Mouse (Mus musculus): ENCODE measurements around the gene Sypl2.

The Sypl2 gene

GRCm38 (mm10) chr3:108205601-108206000 is 20.8 kb downstream of the Sypl2 start:
- DNase-seq (ENCODE audit: low spot score) = no peak

- DNase-seq (ENCODE audit: low spot score) = no peak
Measured at GRCm38 (mm10) chr3:108204470-108204869, 22.0 kb downstream of the Sypl2 start.

GRCm38 (mm10) chr3:108203621-108204325 is 22.7 kb downstream of the Sypl2 start:
- peak; percentile 69 for DNase-seq (ENCODE audit: low spot score)

DNA sequence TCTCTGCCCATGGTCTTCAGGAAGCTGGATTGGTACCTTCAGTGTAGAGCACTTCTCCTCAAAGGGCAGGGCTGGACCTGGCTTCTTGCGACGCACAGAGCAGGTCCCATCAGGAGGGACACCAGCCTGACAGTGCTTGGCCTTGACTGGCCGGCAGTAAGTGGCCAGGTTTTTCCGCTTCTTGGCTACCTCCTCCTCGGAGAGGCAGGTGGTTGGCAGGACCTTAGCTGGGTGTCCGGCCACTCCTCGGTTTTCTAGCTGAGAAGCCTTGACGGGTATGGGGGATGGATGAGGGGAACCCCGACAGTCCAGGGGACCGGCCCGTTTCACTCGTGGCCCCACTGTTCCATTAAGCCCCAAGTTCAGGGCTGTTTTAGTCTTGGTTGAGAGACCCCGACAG is 23.2 kb downstream of the Sypl2 start:
- DNase-seq (ENCODE audit: low spot score) = no peak

DNA sequence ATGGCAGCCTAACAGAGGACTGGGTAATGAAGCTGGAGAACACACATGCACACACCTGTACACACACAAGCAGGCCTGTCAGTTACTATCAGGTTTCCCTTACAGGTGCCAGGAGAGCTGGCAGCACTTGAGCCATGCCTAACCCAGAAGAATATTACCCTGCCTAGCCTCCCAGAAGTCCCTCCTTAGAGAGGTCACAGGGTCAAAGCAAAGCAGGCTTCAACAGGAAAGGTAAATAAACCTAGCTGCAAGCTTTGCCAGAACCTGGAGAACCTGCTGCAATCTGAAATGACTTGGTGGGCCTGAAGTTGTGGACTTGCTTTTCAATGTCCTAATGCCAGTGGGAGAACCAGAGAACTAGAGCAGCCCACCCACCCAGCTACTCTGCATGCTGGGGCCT is 23.9 kb downstream of the Sypl2 start:
- no peak for DNase-seq (ENCODE audit: low spot score)

DNA sequence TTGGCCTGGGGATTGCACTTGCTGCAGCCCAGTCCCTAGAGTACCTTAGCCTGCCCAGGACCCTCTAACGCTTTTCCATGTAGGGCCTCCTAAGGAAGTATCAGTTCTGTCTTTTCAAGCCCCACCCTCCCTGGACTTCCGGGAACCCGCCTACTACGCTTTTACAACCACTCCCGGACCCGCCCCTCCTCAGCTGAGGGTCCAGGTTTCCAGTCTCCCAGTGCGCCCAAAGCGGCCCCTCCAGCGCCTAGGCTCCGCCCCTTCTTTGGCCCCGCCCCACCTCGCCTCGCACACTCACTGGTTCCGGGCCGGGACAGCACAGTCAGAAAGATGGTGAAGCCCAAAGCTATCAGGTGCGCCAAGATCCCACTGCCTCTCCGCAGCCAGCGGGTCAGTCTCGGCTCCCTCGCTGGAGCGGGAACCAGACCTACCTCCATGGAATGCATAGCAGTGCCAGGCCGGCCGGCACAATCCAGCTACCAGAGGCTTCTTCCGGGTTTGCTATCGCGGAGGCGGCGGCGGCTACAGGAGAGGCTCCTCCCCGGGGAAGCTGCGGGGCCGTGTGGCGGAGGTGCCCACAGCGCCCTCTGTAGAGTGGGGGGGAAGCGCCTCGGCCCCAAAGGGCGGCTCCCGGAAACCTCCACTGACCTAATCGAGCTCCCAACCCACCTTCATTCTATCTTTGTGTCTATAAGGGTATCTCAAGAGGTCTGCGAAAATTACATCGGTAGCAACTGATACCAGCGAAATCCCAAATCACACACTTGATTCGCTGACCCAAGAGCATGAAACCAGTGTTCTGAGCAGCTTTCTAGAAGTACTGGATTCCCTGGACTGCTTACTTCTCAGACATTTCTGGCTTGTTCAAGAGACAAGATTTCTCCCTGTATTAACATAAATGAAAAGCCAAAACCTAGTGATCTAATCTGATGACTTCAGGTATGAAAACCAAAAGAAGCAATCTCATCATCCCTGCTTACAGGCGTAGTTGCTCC is 25.8 kb downstream of the Sypl2 start, which contains the start of gene Cyb561d1:
Gene Cyb561d1 (minus strand): TSS at position 884 of the 995 bp plus-strand sequence.
- peak; percentile 93 for DNase-seq (ENCODE audit: low spot score)

- DNase-seq (ENCODE audit: low spot score) = no peak
Measured at GRCm38 (mm10) chr3:108199231-108199630, 27.2 kb downstream of the Sypl2 start.

- DNase-seq (ENCODE audit: low spot score) = no peak
Measured at GRCm38 (mm10) chr3:108197066-108197497, 29.4 kb downstream of the Sypl2 start.

DNA sequence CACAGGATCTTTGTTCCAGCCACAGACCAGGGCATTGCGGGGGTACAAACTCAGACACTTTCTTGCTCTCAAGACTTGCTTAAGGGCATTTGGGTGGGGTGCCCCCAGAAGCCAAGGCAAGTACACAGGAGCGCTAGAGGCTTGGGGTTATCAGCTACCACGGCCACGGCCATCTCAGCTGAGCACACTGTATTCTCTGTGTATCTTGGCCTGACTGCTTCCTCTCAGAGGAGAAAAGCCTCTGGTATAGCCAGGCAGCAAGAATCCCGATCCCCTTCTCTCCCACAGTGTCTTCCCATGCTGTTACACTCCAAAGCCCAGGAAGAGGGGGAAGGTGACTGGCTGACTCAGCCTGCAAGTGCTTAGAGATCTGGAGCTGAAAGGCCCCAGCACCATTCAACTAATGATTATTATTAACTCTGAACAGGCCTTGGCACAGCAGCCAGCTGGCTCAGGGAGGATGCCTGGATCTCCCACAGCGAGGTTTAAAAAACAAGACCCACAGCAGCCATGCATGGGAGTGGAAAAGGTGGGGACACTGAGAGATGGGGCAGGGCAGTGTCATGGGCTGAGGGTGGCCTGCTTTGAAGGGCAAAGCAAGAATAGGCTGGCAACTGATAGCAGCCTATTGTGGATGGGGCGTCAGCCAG is 30.4 kb downstream of the Sypl2 start:
- no peak for DNase-seq (ENCODE audit: low spot score)

- DNase-seq (ENCODE audit: low spot score) = no peak
Measured at GRCm38 (mm10) chr3:108195287-108195686, 31.2 kb downstream of the Sypl2 start.

GRCm38 (mm10) chr3:108193686-108194085 is 32.8 kb downstream of the Sypl2 start:
- no peak for DNase-seq (ENCODE audit: low spot score)

GRCm38 (mm10) chr3:108189897-108190296 is 36.6 kb downstream of the Sypl2 start:
- no peak for DNase-seq (ENCODE audit: low spot score)

DNA sequence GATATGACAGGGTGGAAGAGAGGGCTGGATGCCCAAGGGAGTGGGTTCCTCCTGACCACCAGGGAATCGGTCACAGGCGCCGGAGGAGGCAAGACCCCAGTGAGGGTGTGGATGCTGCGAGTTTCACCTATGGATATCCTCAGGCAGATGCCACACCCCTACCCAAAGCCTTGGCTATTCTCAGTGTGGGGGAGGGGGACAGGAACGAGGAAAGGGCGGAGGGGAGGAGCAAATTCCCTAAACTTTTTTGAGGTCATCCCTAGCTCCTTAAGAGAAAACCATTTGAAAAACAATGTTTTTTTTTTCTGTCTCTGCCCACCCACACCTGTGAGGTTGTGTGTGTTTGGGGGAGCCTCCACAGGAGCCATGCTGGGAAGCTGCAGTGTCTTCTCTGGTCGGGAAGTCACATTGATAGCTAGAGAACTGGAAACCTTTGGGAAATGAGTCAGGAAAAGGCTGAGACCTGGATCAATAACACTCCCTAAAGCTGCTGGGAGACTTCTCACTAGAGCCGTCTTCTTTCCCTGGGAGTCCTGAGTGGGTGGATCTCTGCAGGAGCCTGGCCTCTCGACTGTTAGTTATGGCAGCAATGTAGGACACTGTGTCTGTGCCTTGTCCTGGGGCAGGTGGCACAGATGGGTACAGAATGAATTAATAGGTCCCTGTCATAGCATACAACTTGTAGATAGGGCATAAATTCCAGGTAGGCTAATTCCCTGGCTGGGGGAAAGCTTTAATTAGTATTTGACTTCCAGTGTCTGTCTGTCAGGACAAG is 37.5 kb downstream of the Sypl2 start:
- no peak for DNase-seq (ENCODE audit: low spot score)

DNA sequence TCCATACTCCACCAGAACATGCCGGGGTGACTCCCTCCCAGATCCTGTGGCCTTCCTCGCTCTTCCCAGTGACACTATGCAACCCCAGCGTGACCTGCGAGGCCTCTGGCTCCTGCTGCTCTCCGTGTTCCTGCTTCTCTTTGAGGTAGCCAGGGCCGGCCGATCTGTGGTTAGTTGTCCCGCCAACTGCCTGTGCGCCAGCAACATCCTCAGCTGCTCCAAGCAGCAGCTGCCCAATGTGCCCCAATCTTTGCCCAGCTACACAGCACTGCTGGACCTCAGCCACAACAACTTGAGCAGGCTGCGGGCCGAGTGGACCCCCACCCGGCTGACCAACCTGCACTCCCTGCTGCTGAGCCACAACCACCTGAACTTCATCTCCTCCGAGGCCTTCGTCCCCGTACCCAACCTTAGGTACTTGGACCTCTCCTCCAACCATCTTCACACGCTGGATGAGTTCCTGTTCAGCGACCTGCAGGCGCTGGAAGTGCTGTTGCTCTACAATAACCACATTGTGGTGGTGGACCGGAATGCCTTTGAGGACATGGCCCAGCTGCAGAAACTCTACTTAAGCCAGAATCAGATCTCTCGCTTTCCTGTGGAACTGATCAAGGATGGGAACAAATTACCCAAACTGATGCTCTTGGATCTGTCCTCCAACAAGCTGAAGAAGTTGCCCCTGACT is 39.2 kb downstream of the Sypl2 start:
- DNase-seq (ENCODE audit: low spot score) = no peak

DNA sequence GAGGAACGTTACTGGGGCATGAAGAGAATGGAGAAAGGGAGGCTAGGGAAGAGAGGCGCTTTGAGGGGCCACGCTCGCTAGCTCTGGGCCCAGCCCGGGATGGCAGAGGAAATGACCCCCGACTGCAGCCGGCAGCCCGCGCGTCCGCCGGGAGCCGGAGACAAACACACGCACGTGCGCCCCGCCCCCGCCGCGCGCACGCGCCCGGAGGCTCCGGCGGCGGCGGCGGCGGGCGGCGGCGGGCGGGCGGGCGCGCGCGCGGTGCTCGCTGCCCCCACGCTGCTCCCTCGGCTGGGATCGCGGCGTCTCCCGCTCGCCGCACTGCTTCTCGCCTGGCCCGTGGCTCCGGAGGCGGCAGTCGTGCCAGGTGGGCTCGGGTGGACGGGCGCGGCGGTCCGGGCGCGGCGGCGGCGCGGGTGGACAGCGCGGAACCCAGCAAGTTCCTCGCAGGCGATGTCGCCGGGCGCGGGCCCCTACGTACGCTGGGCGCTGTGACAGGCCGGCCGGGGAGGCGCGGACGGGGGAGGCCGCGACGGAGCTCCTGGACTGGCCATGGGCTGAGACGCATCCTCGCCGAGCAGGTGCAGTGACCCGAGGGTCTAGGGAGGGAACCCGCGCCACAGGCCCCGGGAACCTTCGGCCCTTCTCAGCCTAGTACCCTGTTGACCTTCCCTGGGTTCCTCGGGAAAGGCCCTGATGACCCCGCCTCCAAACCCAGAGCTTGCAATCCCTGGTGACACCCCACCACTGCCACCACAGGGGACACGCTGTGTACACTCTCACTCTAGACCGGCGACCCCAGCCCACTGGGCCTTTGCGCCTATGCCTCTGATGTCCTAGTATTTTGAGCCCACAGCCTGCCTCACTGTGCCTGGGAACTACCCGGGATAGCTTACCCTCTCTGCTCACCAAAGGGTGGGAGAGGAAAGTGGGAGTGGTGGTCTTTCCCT is 40.1 kb downstream of the Sypl2 start, which contains the start of gene Amigo1:
Gene Amigo1 (plus strand): TSS at position 238 of the 950 bp plus-strand sequence.
- DNase-seq (ENCODE audit: low spot score) = no peak

DNA sequence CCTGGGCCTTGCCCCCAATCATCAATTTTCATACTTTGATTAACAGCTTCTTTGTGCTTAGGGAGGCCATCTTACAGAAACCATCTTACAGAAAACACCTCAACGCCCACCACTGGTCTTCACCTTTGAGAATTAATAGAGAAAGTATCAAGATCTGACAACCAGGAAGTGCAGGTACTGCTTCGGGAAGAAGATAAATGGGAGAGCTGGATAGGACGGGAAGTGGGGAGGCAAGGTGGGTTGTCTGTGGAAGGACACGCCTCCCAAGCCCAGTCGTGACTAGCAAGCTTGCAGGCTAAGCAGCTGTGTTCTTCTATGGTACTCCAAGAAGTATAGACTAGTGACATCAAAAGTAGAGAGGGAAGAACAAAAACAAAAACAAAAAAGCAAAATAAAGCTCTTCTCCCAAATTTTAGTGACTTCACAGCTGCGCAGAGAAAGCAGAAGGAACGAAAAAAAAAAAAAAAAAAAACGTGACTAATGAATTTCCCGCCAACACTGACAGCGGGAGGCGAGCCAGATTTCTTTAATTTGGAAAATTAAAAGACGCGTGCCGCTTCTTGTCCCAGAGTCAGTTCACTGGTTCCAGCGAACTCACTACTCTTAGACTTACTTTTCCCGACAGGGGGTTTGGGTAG is 40.9 kb downstream of the Sypl2 start:
- DNase-seq (ENCODE audit: low spot score) = no peak

DNA sequence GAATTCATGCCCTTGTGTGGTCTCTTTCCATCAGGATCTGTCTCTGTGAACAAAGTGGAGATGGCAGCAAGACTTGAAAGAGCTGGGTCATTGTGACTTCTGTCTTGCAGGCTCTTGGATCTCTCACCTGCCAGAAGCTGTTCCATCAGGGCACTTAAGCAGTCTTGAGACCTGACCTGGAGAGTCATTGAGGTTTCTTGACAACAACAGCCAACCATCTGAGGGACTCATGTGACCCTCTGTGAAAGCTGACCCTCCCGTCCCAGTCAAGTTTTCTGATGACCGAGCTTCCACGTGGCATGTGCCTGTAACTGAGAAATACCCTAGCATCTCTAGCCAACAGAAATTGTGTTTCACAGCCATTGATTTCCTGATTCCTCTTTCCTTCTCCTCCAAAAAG is 41.7 kb downstream of the Sypl2 start:
- no peak for DNase-seq (ENCODE audit: low spot score)

- DNase-seq (ENCODE audit: low spot score) = no peak
Measured at GRCm38 (mm10) chr3:108180514-108180913, 45.9 kb downstream of the Sypl2 start.

All from c-Kit-positive CD71-positive TER-119-positive erythroid progenitor cells, embryonic 14.5 days (primary cell).